Comparison of ENCODE assay signal across 19 mouse cellular contexts in genomic region chr14:8024469-8024868, GRCm38 (mm10). TPM values are rescaled to one million over a fixed set of nuclear protein-coding genes. Genes with fewer than 3 reads are reported as not detected.
"Had no signal": no experiment of that assay in that cellular context is flagged by ENCODE, and none has a peak within 500 bp of the region (broad histone marks: within the 10 kb centered on the region; RNA-seq: fewer than 3 reads in every experiment).

No protein-coding gene starts in this region.

- ATAC-seq: intestine, embryonic 15.5 days had no signal

- H3K27ac ChIP-seq: intestine, embryonic 15.5 days; liver, embryonic 13.5 days; stomach, embryonic 15.5 days had no signal

- H3K4me3 ChIP-seq: intestine, embryonic 15.5 days; liver, embryonic 13.5 days; stomach, embryonic 15.5 days had no signal

- DNase-seq: kidney, adult 11 months; kidney, adult 9 months; kidney, postnatal 36 days; layer of hippocampus, adult 9-11 months; liver, embryonic 13.5 days; lung, adult 2 months; lung, postnatal 14 days; lung, postnatal 4 days; midbrain, embryonic 14.5 days; retina, postnatal 1 day; right cerebral cortex, postnatal 25 days; spleen, adult 18-20 months; thymus, adult 2 months; thymus, postnatal 14 days; thymus, postnatal 4 days had no signal

- H3K4me1 ChIP-seq: intestine, embryonic 15.5 days; liver, embryonic 13.5 days; stomach, embryonic 15.5 days had no signal

- H3K4me2 ChIP-seq: intestine, embryonic 15.5 days; liver, embryonic 13.5 days; midbrain, embryonic 11.5 days; stomach, embryonic 15.5 days had no signal

- H3K36me3 ChIP-seq: intestine, embryonic 15.5 days; liver, embryonic 13.5 days; stomach, embryonic 15.5 days had no signal

- H3K27me3 ChIP-seq: intestine, embryonic 15.5 days; liver, embryonic 13.5 days; stomach, embryonic 15.5 days had no signal

- H3K9ac ChIP-seq: intestine, embryonic 15.5 days; liver, embryonic 13.5 days; stomach, embryonic 15.5 days had no signal

- H3K9me3 ChIP-seq: intestine, embryonic 15.5 days; liver, embryonic 13.5 days; stomach, embryonic 15.5 days had no signal

RNA-seq across cellular contexts. Expression of gene Dnase1l3, which starts 30.1 kb away (rescaled TPM):
- polyA plus RNA-seq: neural tube, embryonic 11.5 days had no signal
